Mouse (Mus musculus) erythroid progenitor cell, adult 5-6 weeks (primary cell): ENCODE results near the gene Ireb2. TPM values are rescaled to one million over a fixed set of nuclear protein-coding genes. Genes with fewer than 3 reads are reported as not detected.

Experiments used
- total RNA-seq, 2 experiments: library from RNA; stranded (forward) in 1 of 2; stranded (reverse) in 1 of 2; fragments of 150-400 nt in 1 of 2; fragments of 186-747, 209-891 nt in 1 of 2; gene quantifications; 2 replicates each; pipeline versions ENCODE4 v1.2.3 to v1.2.4; 2015 to 2017; ENCODE audit warnings: low replicate concordance in 2 of 2

The Ireb2 gene
- total RNA-seq, 2 experiments from 2014 or later, result 29.8 to 33.1 TPM

Other genes with a start within 250 kb of the Ireb2 start
- gene Acsbg1, start 201.9 kb upstream of the Ireb2 start, total RNA-seq (2015; ENCODE audit: low replicate concordance), result not detected in 2 replicates
- gene Acsbg1, start 201.9 kb upstream of the Ireb2 start, total RNA-seq (2017; ENCODE audit: low replicate concordance), result 1.2 TPM in 1 of 2 replicates, not detected in the other
- 52.8 and 59.1 TPM in 2 replicates for gene Dnaja4, start 164.9 kb upstream of the Ireb2 start, total RNA-seq (2015; ENCODE audit: low replicate concordance)
- 59.7 and 67.0 TPM in 2 replicates for gene Dnaja4, start 164.9 kb upstream of the Ireb2 start, total RNA-seq (2017; ENCODE audit: low replicate concordance)
- gene Wdr61, start 129.3 kb upstream of the Ireb2 start, total RNA-seq (2015; ENCODE audit: low replicate concordance), result 28.5 and 44.3 TPM in 2 replicates
- gene Wdr61, start 129.3 kb upstream of the Ireb2 start, total RNA-seq (2017; ENCODE audit: low replicate concordance), result 23.5 and 35.9 TPM in 2 replicates
- gene Crabp1, start 99.0 kb upstream of the Ireb2 start, total RNA-seq (2015; ENCODE audit: low replicate concordance), result not detected in 2 replicates
- not detected in 2 replicates for gene Crabp1, start 99.0 kb upstream of the Ireb2 start, total RNA-seq (2017; ENCODE audit: low replicate concordance)
- not detected in 2 replicates for gene Hykk, start 53.5 kb downstream of the Ireb2 start, total RNA-seq (2015; ENCODE audit: low replicate concordance)
- gene Hykk, start 53.5 kb downstream of the Ireb2 start, total RNA-seq (2017; ENCODE audit: low replicate concordance), result 0.30 TPM in 1 of 2 replicates, not detected in the other
- 93.1 and 102 TPM in 2 replicates for gene Psma4, start 87.0 kb downstream of the Ireb2 start, total RNA-seq (2015; ENCODE audit: low replicate concordance)
- gene Psma4, start 87.0 kb downstream of the Ireb2 start, total RNA-seq (2017; ENCODE audit: low replicate concordance), result 60.1 and 70.1 TPM in 2 replicates
- gene AY074887, start 87.2 kb downstream of the Ireb2 start, total RNA-seq (2015; ENCODE audit: low replicate concordance), result not detected in 2 replicates
- gene AY074887, start 87.2 kb downstream of the Ireb2 start, total RNA-seq (2017; ENCODE audit: low replicate concordance), result not detected in 2 replicates
- gene Chrna5, start 117.1 kb downstream of the Ireb2 start, total RNA-seq (2015; ENCODE audit: low replicate concordance), result not detected in 2 replicates
- gene Chrna5, start 117.1 kb downstream of the Ireb2 start, total RNA-seq (2017; ENCODE audit: low replicate concordance), result not detected in 2 replicates
- not detected in 2 replicates for gene Chrna3, start 162.8 kb downstream of the Ireb2 start, total RNA-seq (2015; ENCODE audit: low replicate concordance)
- gene Chrna3, start 162.8 kb downstream of the Ireb2 start, total RNA-seq (2017; ENCODE audit: low replicate concordance), result not detected in 2 replicates
- gene Chrnb4, start 185.0 kb downstream of the Ireb2 start, total RNA-seq (2015; ENCODE audit: low replicate concordance), result not detected in 2 replicates
- not detected in 2 replicates for gene Chrnb4, start 185.0 kb downstream of the Ireb2 start, total RNA-seq (2017; ENCODE audit: low replicate concordance)